8 mouse cellular contexts compared by ENCODE assay signal in genomic region chr2:91444286-91444892, GRCm38 (mm10). TPM values are rescaled to one million over a fixed set of nuclear protein-coding genes. Genes with fewer than 3 reads are reported as not detected.
DNase-seq lines count a peak whose midpoint lies in the region; ATAC-seq and TF ChIP-seq lines count a peak whose summit lies in the region.

Gene 1110051M20Rik (minus strand): TSS chr2:91444704.

- POLR2A ChIA-PET in Patski (lab: Charles Lee), result interaction anchor here (0.5 kb wide), 2 partner anchors 337 to 357 kb away, joined by 3 read pairs; no protein-coding TSS in a partner anchor

- peak within 1 kb of the TSS; percentile 49 for H3K4me3 ChIP-seq in hindbrain, embryonic 11.5 days (ENCODE audit: low read depth, low read length)
- peak within 1 kb of the TSS; percentile 45 for H3K4me3 ChIP-seq in lung, postnatal 0 days (ENCODE audit: low read depth, low read length)

- TF ChIP-seq CTCF in Patski (IDR thresholded peaks at IDR 0.05), result no peak
- no peak for TF ChIP-seq CTCF in lung, postnatal 0 days (IDR thresholded peaks at IDR 0.05)

- H3K27me3 ChIP-seq in Patski, result no peaks in the 10 kb centered on the region
- H3K27me3 ChIP-seq in hindbrain, embryonic 11.5 days (ENCODE audit: control insufficient read depth, insufficient read depth, low read length), result no peaks in the 10 kb centered on the region
- H3K27me3 ChIP-seq in lung, postnatal 0 days (replicated peaks; ENCODE audit: insufficient read depth, low read length), result no peaks in the 10 kb centered on the region

- no peaks in the 10 kb centered on the region for H3K4me1 ChIP-seq in hindbrain, embryonic 11.5 days (replicated peaks; ENCODE audit: control insufficient read depth, insufficient read depth, low read length)
- H3K4me1 ChIP-seq in lung, postnatal 0 days (ENCODE audit: insufficient read depth, low read depth, low read length), result peaks cover 14% of the 10 kb centered on the region; the same call in 1 of the 2 replicates

- 1% methylated on average over 19 of the region's 19 CpGs for WGBS in hindbrain, embryonic 11.5 days
- WGBS in lung, postnatal 0 days, result 1% methylated on average over 19 of the region's 19 CpGs

- DNase-seq in Patski (ENCODE audit: low read depth, low spot score), result no peak
- DNase-seq in cerebellum, postnatal 10 days, result peak; percentile 92 to 95
- DNase-seq in frontal cortex, postnatal 10 days (ENCODE audit: low spot score in 2 of 2), result peak; percentile 87
- peak; percentile 96 for DNase-seq in hindbrain, embryonic 11.5 days (ENCODE audit: low spot score)
- DNase-seq in layer of hippocampus, postnatal 10 days (ENCODE audit: low spot score in 2 of 2), result peak; percentile 91
- DNase-seq in lung, postnatal 0 days (ENCODE audit: low spot score), result peak; percentile 95
- peak; percentile 68 for DNase-seq in ovary, postnatal 10 days (ENCODE audit: low spot score)
- DNase-seq in thymus, postnatal 0 days (ENCODE audit: low spot score), result peak; percentile 89

- peak within 1 kb of the TSS; percentile 53 for H3K9ac ChIP-seq in hindbrain, embryonic 11.5 days (ENCODE audit: low read depth, low read length)
- H3K9ac ChIP-seq in lung, postnatal 0 days (replicated peaks; ENCODE audit: low read depth), result no peak within 1 kb of the TSS

- in situ Hi-C loops in Patski (cut with MboI; ENCODE audit: low pct_unique_long_range_greater_than_20kb), result no loop called here

- ATAC-seq in Patski, result no peak
- ATAC-seq in hindbrain, embryonic 11.5 days (ENCODE audit: low FRiP score), result peak; percentile 96
- ATAC-seq in lung, postnatal 0 days, result peak; percentile 82

- peak within 1 kb of the TSS; percentile 42 for H3K4me2 ChIP-seq in hindbrain, embryonic 11.5 days (replicated peaks; ENCODE audit: low read depth, low read length)
- H3K4me2 ChIP-seq in lung, postnatal 0 days (replicated peaks; ENCODE audit: low read depth, low read length), result peak within 1 kb of the TSS; percentile 66

- no peaks in the 10 kb centered on the region for H3K9me3 ChIP-seq in hindbrain, embryonic 11.5 days (ENCODE audit: control insufficient read depth, low read length)
- H3K9me3 ChIP-seq in lung, postnatal 0 days (ENCODE audit: low read length), result no peaks in the 10 kb centered on the region

- CTCF ChIA-PET in Patski (lab: Charles Lee), result interaction anchor here (1.2 kb wide), 1 partner anchor 12 kb away, joined by 3 read pairs; no protein-coding TSS in a partner anchor

- H3K27ac ChIP-seq in hindbrain, embryonic 11.5 days (ENCODE audit: low read depth, low read length), result peak within 1 kb of the TSS; percentile 24; the same call in 1 of the 2 replicates
- H3K27ac ChIP-seq in lung, postnatal 0 days (ENCODE audit: low read length), result no peak within 1 kb of the TSS

- no peaks in the 10 kb centered on the region for H3K36me3 ChIP-seq in hindbrain, embryonic 11.5 days (ENCODE audit: control insufficient read depth, insufficient read depth, low read length)
- no peaks in the 10 kb centered on the region for H3K36me3 ChIP-seq in lung, postnatal 0 days (ENCODE audit: insufficient read depth, low read length)

- TF ChIP-seq EP300 in lung, postnatal 0 days (IDR thresholded peaks at IDR 0.05), result no peak

RNA-seq across cellular contexts. Expression of gene 1110051M20Rik, which starts in this region (rescaled TPM):
- polyA plus RNA-seq in Patski (2021), result 15.1 TPM
- polyA plus RNA-seq in hindbrain, embryonic 11.5 days (2014; fragmentation: Nextera tagmentation; extraction: Ambion mirVana), result 102 and 104 TPM in 2 replicates
- 10 to 100 TPM; 92.9 to 96.2 TPM for total RNA-seq in layer of hippocampus, postnatal 10 days (2021)
- 27.0 and 38.9 TPM in 2 replicates for polyA plus RNA-seq in lung, postnatal 0 days (2015; fragmentation: Nextera tagmentation; extraction: Ambion mirVana)
- 24.5 and 25.2 TPM in 2 replicates for polyA plus RNA-seq in thymus, postnatal 0 days (2015; fragmentation: Nextera tagmentation; extraction: Ambion mirVana)
